Mouse (Mus musculus): ENCODE results near the gene Arhgef40.

Arhgef40 gene

DNA sequence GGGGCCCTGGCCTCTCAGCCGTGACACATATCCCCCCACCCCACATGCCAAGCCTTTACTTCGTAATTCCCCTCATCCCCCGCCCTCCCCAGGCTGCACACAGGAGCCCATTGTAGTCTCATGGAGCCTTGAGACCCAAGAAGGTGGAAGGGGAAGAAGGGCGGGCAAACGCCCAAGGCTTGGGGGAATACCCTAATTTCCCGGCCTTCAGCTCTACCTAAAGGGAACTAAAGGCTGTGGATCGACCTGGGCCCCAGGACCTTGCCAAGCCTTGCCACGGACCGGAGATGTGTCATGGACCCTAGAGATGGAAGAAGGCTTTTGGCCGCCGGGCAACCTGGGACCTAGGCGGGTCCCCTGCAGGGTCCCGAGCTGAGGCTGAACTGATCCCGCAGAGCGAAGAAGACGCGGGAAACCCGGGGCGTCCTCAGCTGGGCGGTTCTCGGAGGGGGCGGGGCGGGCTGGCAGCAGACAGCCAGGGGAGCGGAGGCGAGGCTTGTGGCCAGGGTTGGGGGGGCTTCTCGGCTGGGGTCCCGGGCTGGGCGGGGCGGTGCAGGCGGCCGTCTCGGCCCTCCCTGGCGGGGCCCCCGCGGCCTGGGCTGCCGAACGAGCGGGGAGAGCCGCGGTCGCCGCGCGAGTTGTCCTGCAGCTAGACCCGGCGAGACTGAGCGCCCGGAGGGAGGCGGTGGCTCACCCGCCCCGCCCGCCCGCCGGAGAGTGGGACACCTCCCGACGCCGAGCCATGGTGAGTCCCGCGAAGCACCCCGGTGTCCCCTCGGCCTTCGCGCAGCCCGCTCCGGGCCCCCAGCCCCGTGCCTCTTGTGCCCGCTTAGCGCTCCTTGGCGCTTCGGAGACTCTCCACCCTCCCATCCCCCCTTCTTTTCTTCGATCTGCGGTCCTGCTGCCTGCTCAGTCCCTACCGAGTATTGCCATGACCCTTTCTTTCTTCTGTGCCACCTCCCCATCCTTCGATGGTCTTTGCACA, at the start of gene Arhgef40:
TSS of gene Arhgef40 (plus strand) at position 473 of the 985 bp plus-strand sequence.
- peak; percentile 83 for DNase-seq

DNA sequence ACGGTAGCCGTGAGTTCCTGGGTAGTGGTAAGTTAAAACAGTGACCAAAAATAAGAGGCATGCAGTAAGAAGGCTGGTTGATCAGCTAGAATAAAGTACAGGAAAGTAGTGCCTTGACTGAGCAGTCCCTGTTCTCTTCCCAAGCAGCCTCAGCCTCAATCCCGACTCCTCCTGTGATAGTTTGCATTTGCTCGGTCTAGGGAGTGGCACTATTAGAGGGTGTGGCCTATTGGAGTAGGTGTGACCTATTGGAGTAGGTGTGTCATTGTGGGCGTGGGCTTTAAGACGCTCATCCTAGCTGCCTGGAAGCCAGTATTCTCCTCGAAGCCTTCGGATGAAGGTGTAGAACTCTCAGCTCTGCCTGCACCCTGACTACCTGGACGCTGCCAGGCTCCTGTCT, 45.5 kb upstream of the Arhgef40 start:
- no peak for DNase-seq

DNA sequence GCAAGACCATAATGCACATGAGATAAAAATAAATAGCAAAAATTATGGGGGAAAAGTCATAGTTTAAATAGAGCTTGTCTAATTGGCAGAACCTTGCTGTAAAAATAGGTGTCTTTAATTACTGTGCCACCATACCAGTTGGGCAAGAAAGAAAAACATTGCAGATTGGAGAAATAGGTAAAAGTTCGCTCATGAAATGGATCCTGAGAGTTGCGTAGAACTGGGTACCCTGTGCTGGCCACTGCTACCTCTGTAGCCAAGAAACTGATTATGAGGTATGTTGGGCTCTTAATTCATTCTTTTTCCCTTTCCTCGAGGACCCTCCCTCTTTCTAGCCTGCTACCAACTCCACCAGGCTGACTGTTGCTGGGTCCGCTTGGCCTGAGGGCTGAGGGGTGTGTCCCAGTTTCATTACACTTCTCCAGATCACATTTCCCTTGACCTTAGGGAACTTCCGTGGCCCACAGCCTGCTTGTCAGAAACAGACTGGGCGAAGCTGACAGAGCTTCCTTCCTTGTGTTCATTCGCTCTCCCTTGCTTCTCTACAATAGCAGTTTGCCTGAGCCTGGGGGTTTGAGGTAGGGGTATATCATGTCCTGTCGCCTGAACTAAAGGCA, 43.5 kb upstream of the Arhgef40 start:
- DNase-seq, result peak; percentile 43

GRCm38 (mm10) chr14:51941577-51941976, 42.9 kb upstream of the Arhgef40 start:
- DNase-seq, result no peak

DNA sequence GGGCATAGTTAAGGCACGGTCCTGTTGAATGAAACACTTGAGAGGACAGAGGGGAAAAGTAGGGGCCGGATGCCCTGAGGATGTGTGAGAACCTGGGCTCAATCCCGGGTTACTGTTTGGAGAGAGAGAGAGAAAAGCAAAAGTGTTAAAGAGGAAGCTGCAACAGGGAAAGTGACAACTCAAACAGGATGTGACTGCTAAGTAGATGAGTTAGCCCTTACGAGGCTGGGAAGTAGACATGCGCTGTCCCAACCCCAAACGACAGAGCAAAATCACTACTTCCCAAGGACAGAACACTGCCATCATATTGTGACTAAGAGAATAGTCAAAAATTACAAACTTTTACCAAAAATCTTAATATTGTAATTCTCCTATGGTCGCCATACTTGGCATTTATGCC, 42.3 kb upstream of the Arhgef40 start:
- DNase-seq, result no peak

- DNase-seq, result no peak
Observed at GRCm38 (mm10) chr14:51943336-51943735, 41.2 kb upstream of the Arhgef40 start.

GRCm38 (mm10) chr14:51960316-51960715, 24.2 kb upstream of the Arhgef40 start:
- no peak for DNase-seq

- no peak for DNase-seq
Observed at GRCm38 (mm10) chr14:51967400-51967799, 17.1 kb upstream of the Arhgef40 start.

- DNase-seq, result no peak
Observed at GRCm38 (mm10) chr14:51979252-51979651, 5.3 kb upstream of the Arhgef40 start.

- no peak for DNase-seq
Observed at GRCm38 (mm10) chr14:51983251-51983650, 1.3 kb upstream of the Arhgef40 start.

DNA sequence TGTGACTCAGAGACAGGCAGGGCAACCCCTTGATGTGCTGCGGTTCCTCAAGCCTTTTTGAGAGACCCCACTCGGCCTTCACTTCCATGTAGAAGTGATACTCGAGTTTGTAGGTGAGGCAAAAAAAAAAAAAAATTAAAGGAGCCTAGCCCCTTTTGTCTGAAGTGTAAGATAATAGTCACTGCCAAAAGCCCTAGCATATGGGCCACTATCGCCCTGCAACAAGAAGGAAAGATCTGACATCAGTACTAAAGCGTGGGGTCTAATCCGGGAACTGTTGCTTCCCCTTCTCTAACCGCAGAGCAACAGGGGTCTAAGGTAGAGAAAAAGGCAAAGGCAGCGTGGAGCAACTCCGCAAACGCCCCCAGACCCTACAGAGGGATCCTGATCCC, 668 bp upstream of the Arhgef40 start:
- no peak for DNase-seq

- peak; percentile 64 for DNase-seq
Observed at GRCm38 (mm10) chr14:51985301-51986152, 1.0 kb downstream of the Arhgef40 start.

- DNase-seq, result no peak
Observed at GRCm38 (mm10) chr14:51986153-51986505, 1.6 kb downstream of the Arhgef40 start.

DNA sequence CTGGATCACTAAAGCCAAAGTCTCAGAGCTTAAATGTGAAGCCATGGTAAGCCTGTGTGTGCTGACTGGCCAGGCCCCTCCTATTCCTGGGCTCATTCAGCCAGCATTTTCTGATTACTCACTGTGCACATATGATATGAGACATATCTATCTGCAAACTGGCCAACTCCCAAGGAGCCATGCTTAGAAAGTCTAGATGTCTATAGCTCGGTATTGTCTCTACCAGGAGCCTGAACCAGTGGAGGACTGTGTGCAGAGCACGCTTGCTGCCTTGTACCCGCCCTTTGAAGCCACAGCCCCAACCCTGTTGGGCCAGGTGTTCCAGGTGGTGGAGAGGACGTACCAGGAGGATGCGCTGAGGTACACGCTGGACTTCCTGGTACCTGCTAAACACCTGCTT, 2.7 kb downstream of the Arhgef40 start:
- DNase-seq, result no peak

- DNase-seq, result peak; percentile 69
Observed at GRCm38 (mm10) chr14:51988731-51989130, 4.2 kb downstream of the Arhgef40 start.

- DNase-seq, result no peak
Observed at GRCm38 (mm10) chr14:51989461-51989970, 5.0 kb downstream of the Arhgef40 start.

DNA sequence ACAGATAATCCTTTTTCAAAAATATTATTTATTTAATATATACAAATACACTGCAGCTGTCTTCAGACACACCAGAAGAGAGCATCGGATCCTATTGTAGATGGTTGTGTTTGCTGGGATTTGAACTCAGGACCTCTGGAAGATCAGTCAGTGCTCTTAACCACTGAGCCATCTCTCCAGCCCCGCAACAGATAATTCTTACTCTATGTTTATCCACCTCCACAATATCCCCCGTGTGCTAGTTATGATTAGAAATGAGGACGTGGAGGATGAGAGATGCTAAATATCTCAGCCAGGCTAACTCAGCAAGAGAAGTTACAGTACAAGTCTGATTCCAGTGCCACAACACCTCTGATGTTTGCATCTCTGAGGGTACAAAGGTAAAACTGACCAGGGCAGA, 9.9 kb downstream of the Arhgef40 start:
- no peak for DNase-seq

DNA sequence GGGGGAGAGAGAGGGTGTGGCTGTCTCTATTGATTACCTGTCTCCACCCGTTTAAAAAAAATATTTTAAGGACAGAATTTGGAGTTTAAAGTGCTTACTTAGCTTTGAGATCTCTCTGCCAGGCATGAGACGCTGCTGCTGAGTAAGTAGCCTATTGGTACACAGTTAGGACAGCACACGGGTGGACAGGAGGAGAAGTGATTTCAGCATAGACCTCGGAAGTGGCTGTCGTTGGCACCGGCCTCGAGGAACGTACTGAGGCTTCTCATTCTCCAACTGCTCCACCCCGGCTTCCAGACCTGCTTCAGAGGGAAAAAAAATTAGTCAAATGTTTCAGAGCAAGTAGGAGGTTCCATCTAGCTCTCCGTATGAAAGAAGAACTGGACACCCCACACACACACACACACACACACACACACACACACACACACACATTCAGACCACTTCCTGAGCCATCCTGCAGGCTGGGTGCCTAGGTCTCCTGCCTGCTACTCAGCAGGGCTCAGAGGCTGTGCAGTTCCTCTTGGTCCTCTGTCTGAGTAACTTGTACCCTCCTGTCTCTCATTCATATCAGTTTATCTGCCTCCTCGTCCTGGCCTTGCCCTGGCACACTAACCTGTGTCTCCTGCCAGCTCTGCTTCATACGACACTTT, 10.8 kb downstream of the Arhgef40 start:
- no peak for DNase-seq

GRCm38 (mm10) chr14:51996231-51996841, 11.8 kb downstream of the Arhgef40 start:
- DNase-seq, result no peak

DNA sequence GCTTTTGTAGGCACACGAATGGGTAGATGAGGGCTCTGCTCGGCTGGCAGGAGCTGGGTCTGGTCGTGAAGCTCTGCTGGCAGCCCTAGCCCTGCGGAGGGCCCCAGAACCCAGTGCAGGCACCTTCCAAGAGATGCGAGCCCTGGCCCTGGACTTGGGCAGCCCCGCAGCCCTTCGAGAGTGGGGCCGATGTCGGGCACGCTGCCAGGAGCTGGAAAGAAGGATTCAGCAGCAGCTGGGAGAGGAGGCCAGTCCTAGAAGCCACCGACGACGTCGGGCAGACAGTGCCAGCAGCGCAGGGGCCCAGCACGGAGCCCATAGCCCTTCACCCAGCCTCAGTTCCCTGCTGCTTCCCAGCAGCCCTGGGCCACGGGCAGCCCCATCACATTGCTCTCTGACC, 12.3 kb downstream of the Arhgef40 start:
- no peak for DNase-seq

GRCm38 (mm10) chr14:51997483-51997882, 13.0 kb downstream of the Arhgef40 start:
- DNase-seq, result no peak

DNA sequence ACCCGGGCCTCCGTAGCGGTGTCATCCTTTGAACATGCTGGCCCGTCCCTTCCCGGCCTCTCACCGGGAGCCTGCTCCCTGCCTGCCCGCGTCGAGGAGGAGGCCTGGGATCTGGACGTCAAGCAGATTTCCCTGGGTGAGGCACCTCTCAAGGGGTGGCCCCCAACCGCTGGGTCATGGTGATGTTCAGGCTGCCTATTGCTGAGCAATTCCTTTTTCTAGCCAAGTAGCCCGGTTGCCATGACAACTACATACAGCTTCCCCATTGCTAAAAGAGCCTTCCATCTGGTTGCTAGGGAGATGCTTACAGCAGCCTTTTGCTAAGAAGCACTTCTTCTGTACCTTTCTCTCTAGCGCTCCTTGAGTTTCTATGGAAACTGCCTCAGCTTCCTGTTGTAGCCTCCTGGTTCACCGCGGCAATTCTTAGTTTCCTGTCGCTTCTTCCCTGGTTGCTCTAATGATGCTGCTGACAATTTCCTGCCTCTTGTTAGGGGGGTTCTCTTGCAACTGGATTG, 19.5 kb downstream of the Arhgef40 start:
- no peak for DNase-seq
